Mouse (Mus musculus) E14TG2a.4 (cell line): ENCODE results near the gene App.

Source experiments
- H3K27me3 ChIP-seq: 2 replicates; pipeline ENCODE4 v1.6.1; 2014; ENCODE audit warnings: low read length, control low read depth; ENCODE audit not compliant: insufficient read depth
- H3K36me3 ChIP-seq: 2 replicates; pipeline ENCODE4 v1.6.1; 2014; ENCODE audit warnings: low read length, control low read depth; ENCODE audit not compliant: insufficient read depth
- H3K4me1 ChIP-seq: replicated peaks from 2 replicates; pipeline ENCODE4 v1.6.1; 2014; ENCODE audit warnings: low read depth, low read length, control low read depth
- H3K4me3 ChIP-seq: replicated peaks from 2 replicates; pipeline ENCODE4 v1.5.1; 2014; ENCODE audit warnings: mild to moderate bottlenecking, low read length
- H3K9me3 ChIP-seq: 2 replicates; pipeline ENCODE4 v1.6.1; 2014; ENCODE audit warnings: low read length, control low read depth
- CTCF ChIP-seq: conservative IDR thresholded peaks from 2 replicates; pipeline ENCODE4 v1.5.1; 2014; ENCODE audit warnings: low read length
- NANOG ChIP-seq: IDR thresholded peaks from 2 replicates; pipeline ENCODE4 v1.6.1; 2014; ENCODE audit warnings: borderline replicate concordance, low read length, mixed read lengths
- POU5F1 ChIP-seq: IDR thresholded peaks from 2 replicates; pipeline ENCODE4 v1.6.1; 2014; ENCODE audit warnings: low read length, borderline replicate concordance

App gene

GRCm38 (mm10) chr16:85171976-85172570 is 1.5 kb downstream of the App start:
- Histone ChIP-seq H3K4me1 (peaks cover 7% of the 10 kb centered on the region), H3K36me3 (no peaks in the 10 kb centered on the region), H3K9me3 (no peaks in the 10 kb centered on the region), H3K4me3 (peak overlapping the region; percentile 91), H3K27me3 (peaks cover 49% of the 10 kb centered on the region)
- TF ChIP-seq CTCF: no peak
- TF ChIP-seq POU5F1: no peak

- Histone ChIP-seq H3K4me3 (no peak overlapping the region), H3K4me1 (peaks cover 7% of the 10 kb centered on the region), H3K36me3 (no peaks in the 10 kb centered on the region), H3K9me3 (no peaks in the 10 kb centered on the region), H3K27me3 (peaks cover 49% of the 10 kb centered on the region)
- TF ChIP-seq CTCF: no peak
- TF ChIP-seq NANOG: no peak
- no peak for TF ChIP-seq POU5F1
Observed at GRCm38 (mm10) chr16:85170826-85171510, 2.6 kb downstream of the App start.

GRCm38 (mm10) chr16:85168821-85169220 is 4.7 kb downstream of the App start:
- Histone ChIP-seq H3K4me1 (peaks cover 4% of the 10 kb centered on the region), H3K9me3 (no peaks in the 10 kb centered on the region), H3K4me3 (no peak overlapping the region), H3K27me3 (peaks cover 33% of the 10 kb centered on the region), H3K36me3 (no peaks in the 10 kb centered on the region)
- TF ChIP-seq POU5F1 (no peak), CTCF (no peak), NANOG (no peak)

- TF ChIP-seq CTCF (no peak), POU5F1 (no peak), NANOG (no peak)
- Histone ChIP-seq H3K4me3 (no peak overlapping the region), H3K27me3 (peaks cover 12% of the 10 kb centered on the region), H3K4me1 (no peaks in the 10 kb centered on the region), H3K36me3 (no peaks in the 10 kb centered on the region), H3K9me3 (no peaks in the 10 kb centered on the region)
Observed at GRCm38 (mm10) chr16:85166205-85166604, 7.4 kb downstream of the App start.

- TF ChIP-seq POU5F1 (no peak), NANOG (no peak)
- H3K36me3 ChIP-seq: no peaks in the 10 kb centered on the region
- no peak overlapping the region for H3K4me3 ChIP-seq
- no peaks in the 10 kb centered on the region for H3K4me1 ChIP-seq
- peaks cover 7% of the 10 kb centered on the region for H3K27me3 ChIP-seq
- H3K9me3 ChIP-seq: no peaks in the 10 kb centered on the region
Observed at GRCm38 (mm10) chr16:85165631-85166030, 7.9 kb downstream of the App start.

- H3K4me3 ChIP-seq: no peak overlapping the region
- H3K4me1 ChIP-seq: no peaks in the 10 kb centered on the region
- no peaks in the 10 kb centered on the region for H3K9me3 ChIP-seq
- peaks cover 5% of the 10 kb centered on the region; the same call in 1 of the 2 replicates for H3K27me3 ChIP-seq
- no peaks in the 10 kb centered on the region for H3K36me3 ChIP-seq
- no peak for TF ChIP-seq NANOG
- TF ChIP-seq POU5F1: no peak
- no peak for TF ChIP-seq CTCF
Observed at GRCm38 (mm10) chr16:85165177-85165576, 8.4 kb downstream of the App start.

GRCm38 (mm10) chr16:85162779-85163178 is 10.8 kb downstream of the App start:
- Histone ChIP-seq H3K4me1 (no peaks in the 10 kb centered on the region), H3K4me3 (no peak overlapping the region), H3K27me3 (no peaks in the 10 kb centered on the region), H3K9me3 (0 out of 2 replicates have a peak, but pooled peaks cover 4% of the 10 kb centered on the region), H3K36me3 (no peaks in the 10 kb centered on the region)
- no peak for TF ChIP-seq POU5F1
- TF ChIP-seq NANOG: no peak
- TF ChIP-seq CTCF: no peak

GRCm38 (mm10) chr16:85160140-85160539 is 13.4 kb downstream of the App start:
- TF ChIP-seq CTCF (no peak), NANOG (no peak), POU5F1 (no peak)
- no peak overlapping the region for H3K4me3 ChIP-seq
- no peaks in the 10 kb centered on the region for H3K36me3 ChIP-seq
- 0 out of 2 replicates have a peak, but pooled peaks cover 4% of the 10 kb centered on the region for H3K9me3 ChIP-seq
- no peaks in the 10 kb centered on the region for H3K4me1 ChIP-seq
- no peaks in the 10 kb centered on the region for H3K27me3 ChIP-seq

GRCm38 (mm10) chr16:85157796-85158546 is 15.6 kb downstream of the App start:
- H3K4me1 ChIP-seq: no peaks in the 10 kb centered on the region
- no peaks in the 10 kb centered on the region for H3K36me3 ChIP-seq
- no peak overlapping the region for H3K4me3 ChIP-seq
- 0 out of 2 replicates have a peak, but pooled peaks cover 4% of the 10 kb centered on the region for H3K9me3 ChIP-seq
- TF ChIP-seq POU5F1 (no peak), NANOG (no peak), CTCF (no peak)
- no peaks in the 10 kb centered on the region for H3K27me3 ChIP-seq
